Mouse (Mus musculus) heart, embryonic 13.5 days (tissue): Measurements from ENCODE around the gene Tirap. TPM values are rescaled to one million over a fixed set of nuclear protein-coding genes. Genes with fewer than 3 reads are reported as not detected.

Experiments
- ATAC-seq: fragments of 200-750 bp; cut with Nextera tagmentation; 2 replicates; pipeline ENCODE4 v1.8.0; 2017; ENCODE audit warnings: moderate TSS enrichment; ENCODE audit not compliant: insufficient number of reproducible peaks, low FRiP score, low TSS enrichment; ENCODE audit errors: extremely low read depth
- H3K27ac ChIP-seq: fragments of 300-500 bp; sonication (generic); replicated peaks from 2 replicates; pipeline ENCODE4 v1.5.1; 2015; ENCODE audit warnings: moderate library complexity, mild to moderate bottlenecking, inconsistent platforms
- H3K27me3 ChIP-seq: fragments of 300-500 bp; sonication (generic); replicated peaks from 2 replicates; pipeline ENCODE4 v1.6.1; 2015; ENCODE audit warnings: mild to moderate bottlenecking, inconsistent platforms
- H3K36me3 ChIP-seq: fragments of 300-500 bp; sonication (generic); 2 replicates; pipeline ENCODE4 v1.6.1; 2015; ENCODE audit warnings: mild to moderate bottlenecking, inconsistent platforms
- H3K4me1 ChIP-seq: fragments of 300-500 bp; sonication (generic); 2 replicates; pipeline ENCODE4 v1.6.1; 2015; ENCODE audit warnings: inconsistent platforms
- H3K4me2 ChIP-seq: fragments of 300-500 bp; sonication (generic); 2 replicates; pipeline ENCODE4 v1.6.1; 2015; ENCODE audit warnings: inconsistent platforms, mild to moderate bottlenecking, moderate library complexity
- H3K4me3 ChIP-seq: fragments of 300-500 bp; sonication (generic); 2 replicates; pipeline ENCODE4 v1.5.1; 2015; ENCODE audit warnings: moderate library complexity, mild to moderate bottlenecking, inconsistent platforms
- H3K9ac ChIP-seq: fragments of 300-500 bp; sonication (generic); 2 replicates; pipeline ENCODE4 v1.6.1; 2015; ENCODE audit warnings: inconsistent platforms, mild to moderate bottlenecking, moderate library complexity
- H3K9me3 ChIP-seq: fragments of 300-500 bp; sonication (generic); 2 replicates; pipeline ENCODE4 v1.6.1; 2016; ENCODE audit warnings: inconsistent platforms
- WGBS: fragments of 180-500 bp; shearing (Covaris S2); methylation state at CpG from one replicate; pipeline ENCODE4 v1.1.7; 2015; ENCODE audit warnings: mixed read lengths; 5-methylcytosine and 5-hydroxymethylcytosine counted together
- polyA plus RNA-seq: library from polyadenylated mRNA; unstranded; fragments of >200 nt; fragmentation: Nextera tagmentation; extraction: Ambion mirVana; gene quantifications from 2 replicates; pipeline ENCODE4 v1.2.1, GENCODE M21; 2015

Tirap gene
- polyA plus RNA-seq, 1 experiment from 2014 or later, result 8.1 TPM

- WGBS, result under 1% methylated on average over 70 of the region's 72 CpGs
- no peaks in the 10 kb centered on the region for H3K27me3 ChIP-seq
- peaks cover 71% of the 10 kb centered on the region for H3K36me3 ChIP-seq
- H3K9ac ChIP-seq, result peak within 1 kb of the TSS; percentile 95
- H3K27ac ChIP-seq, result peak within 1 kb of the TSS; percentile 91
- peak within 1 kb of the TSS; percentile 94 for H3K4me2 ChIP-seq
- ATAC-seq, result peak; percentile 100
- H3K9me3 ChIP-seq, result no peaks in the 10 kb centered on the region
- H3K4me3 ChIP-seq, result peak within 1 kb of the TSS; percentile 96
- peaks cover 20% of the 10 kb centered on the region for H3K4me1 ChIP-seq
Measured at GRCm38 (mm10) chr9:35210542-35211474, 10.7 kb upstream of the Tirap start, which contains the start of gene Foxred1. Gene Foxred1 (minus strand): TSS chr9:35211055.

- 88% methylated on average over 2 of the region's 2 CpGs for WGBS
- peaks cover 59% of the 10 kb centered on the region for H3K36me3 ChIP-seq
- ATAC-seq, result no peak
- no peak overlapping the region for H3K4me2 ChIP-seq
- H3K4me1 ChIP-seq, result peaks cover 18% of the 10 kb centered on the region
- no peak overlapping the region for H3K27ac ChIP-seq
- no peak overlapping the region for H3K4me3 ChIP-seq
- H3K27me3 ChIP-seq, result no peaks in the 10 kb centered on the region
- no peaks in the 10 kb centered on the region for H3K9me3 ChIP-seq
- H3K9ac ChIP-seq, result no peak overlapping the region
Measured at GRCm38 (mm10) chr9:35204421-35204820, 4.3 kb upstream of the Tirap start.

- WGBS, result 31% methylated on average over 3 of the region's 3 CpGs
- H3K4me3 ChIP-seq, result no peak overlapping the region
- peaks cover 51% of the 10 kb centered on the region for H3K36me3 ChIP-seq
- peaks cover 23% of the 10 kb centered on the region for H3K4me1 ChIP-seq
- H3K4me2 ChIP-seq, result no peak overlapping the region
- H3K9ac ChIP-seq, result no peak overlapping the region
- H3K27ac ChIP-seq, result 0 out of 2 replicates have a peak overlapping the region, but pooled peaks have one; percentile 24
- H3K27me3 ChIP-seq, result no peaks in the 10 kb centered on the region
- H3K9me3 ChIP-seq, result no peaks in the 10 kb centered on the region
- ATAC-seq, result no peak
Measured at GRCm38 (mm10) chr9:35203536-35203935, 3.4 kb upstream of the Tirap start.

- Histone ChIP-seq H3K9me3 (no peaks in the 10 kb centered on the region), H3K36me3 (peaks cover 21% of the 10 kb centered on the region), H3K4me1 (peaks cover 24% of the 10 kb centered on the region), H3K27me3 (no peaks in the 10 kb centered on the region), H3K4me2 (peak overlapping the region; percentile 88), H3K27ac (no peak overlapping the region), H3K9ac (peak overlapping the region; percentile 89), H3K4me3 (peak overlapping the region; percentile 75)
- 49% methylated on average over 9 of the region's 9 CpGs for WGBS
- no peak for ATAC-seq
Measured at GRCm38 (mm10) chr9:35200529-35201060, 504 bp upstream of the Tirap start.

GRCm38 (mm10) chr9:35198945-35199771 lies 933 bp downstream of the Tirap start:
- 22% methylated on average over 18 of the region's 18 CpGs for WGBS
- ATAC-seq, result peak; percentile 41; the same call in 1 of the 2 replicates
- H3K4me2 ChIP-seq, result peak overlapping the region; percentile 88
- peaks cover 7% of the 10 kb centered on the region for H3K36me3 ChIP-seq
- H3K27me3 ChIP-seq, result no peaks in the 10 kb centered on the region
- peak overlapping the region; percentile 46 for H3K27ac ChIP-seq
- H3K9ac ChIP-seq, result peak overlapping the region; percentile 89
- H3K4me1 ChIP-seq, result peaks cover 24% of the 10 kb centered on the region
- H3K9me3 ChIP-seq, result no peaks in the 10 kb centered on the region
- H3K4me3 ChIP-seq, result peak overlapping the region; percentile 75

- no peak overlapping the region for H3K9ac ChIP-seq
- H3K9me3 ChIP-seq, result no peaks in the 10 kb centered on the region
- no peaks in the 10 kb centered on the region for H3K27me3 ChIP-seq
- no peak overlapping the region for H3K27ac ChIP-seq
- no peak overlapping the region for H3K4me3 ChIP-seq
- peaks cover 23% of the 10 kb centered on the region for H3K4me1 ChIP-seq
- H3K4me2 ChIP-seq, result 0 out of 2 replicates have a peak overlapping the region, but pooled peaks have one; percentile 88
- ATAC-seq, result no peak
- 79% methylated on average over 10 of the region's 10 CpGs for WGBS
- H3K36me3 ChIP-seq, result no peaks in the 10 kb centered on the region
Measured at GRCm38 (mm10) chr9:35198351-35198750, 1.7 kb downstream of the Tirap start.

- Histone ChIP-seq H3K27ac (no peak overlapping the region), H3K4me3 (no peak overlapping the region), H3K9me3 (no peaks in the 10 kb centered on the region), H3K9ac (no peak overlapping the region), H3K27me3 (no peaks in the 10 kb centered on the region), H3K4me2 (no peak overlapping the region), H3K4me1 (peaks cover 19% of the 10 kb centered on the region), H3K36me3 (no peaks in the 10 kb centered on the region)
- WGBS, result 79% methylated on average over 3 of the region's 3 CpGs
- no peak for ATAC-seq
Measured at GRCm38 (mm10) chr9:35197625-35198024, 2.5 kb downstream of the Tirap start.

GRCm38 (mm10) chr9:35194048-35194447 lies 6.0 kb downstream of the Tirap start:
- H3K27ac ChIP-seq, result no peak overlapping the region
- H3K36me3 ChIP-seq, result peaks cover 27% of the 10 kb centered on the region
- no peak for ATAC-seq
- no peaks in the 10 kb centered on the region for H3K9me3 ChIP-seq
- no peak overlapping the region for H3K4me3 ChIP-seq
- 81% methylated on average over 3 of the region's 3 CpGs for WGBS
- H3K4me2 ChIP-seq, result no peak overlapping the region
- peaks cover 7% of the 10 kb centered on the region; the same call in 1 of the 2 replicates for H3K4me1 ChIP-seq
- H3K9ac ChIP-seq, result no peak overlapping the region
- H3K27me3 ChIP-seq, result no peaks in the 10 kb centered on the region

- peaks cover 37% of the 10 kb centered on the region for H3K36me3 ChIP-seq
- no peak overlapping the region for H3K9ac ChIP-seq
- no peaks in the 10 kb centered on the region for H3K27me3 ChIP-seq
- whole genome bisulfite sequencing, result 74% methylated on average over 11 of the region's 11 CpGs
- H3K27ac ChIP-seq, result no peak overlapping the region
- ATAC-seq, result no peak
- no peaks in the 10 kb centered on the region for H3K9me3 ChIP-seq
- H3K4me3 ChIP-seq, result no peak overlapping the region
- no peak overlapping the region for H3K4me2 ChIP-seq
- no peaks in the 10 kb centered on the region for H3K4me1 ChIP-seq
Measured at GRCm38 (mm10) chr9:35192983-35193542, 7.0 kb downstream of the Tirap start.

- Histone ChIP-seq H3K36me3 (peaks cover 57% of the 10 kb centered on the region), H3K9ac (no peak overlapping the region), H3K4me1 (no peaks in the 10 kb centered on the region), H3K27ac (no peak overlapping the region), H3K27me3 (no peaks in the 10 kb centered on the region), H3K9me3 (no peaks in the 10 kb centered on the region), H3K4me3 (no peak overlapping the region), H3K4me2 (no peak overlapping the region)
- 70% methylated on average over 22 of the region's 22 CpGs for WGBS
- peak; percentile 57 for ATAC-seq
Measured at GRCm38 (mm10) chr9:35188700-35189099, 11.4 kb downstream of the Tirap start.
